Comparison of ENCODE assay signal across 21 mouse cellular contexts in the genomic region with DNA sequence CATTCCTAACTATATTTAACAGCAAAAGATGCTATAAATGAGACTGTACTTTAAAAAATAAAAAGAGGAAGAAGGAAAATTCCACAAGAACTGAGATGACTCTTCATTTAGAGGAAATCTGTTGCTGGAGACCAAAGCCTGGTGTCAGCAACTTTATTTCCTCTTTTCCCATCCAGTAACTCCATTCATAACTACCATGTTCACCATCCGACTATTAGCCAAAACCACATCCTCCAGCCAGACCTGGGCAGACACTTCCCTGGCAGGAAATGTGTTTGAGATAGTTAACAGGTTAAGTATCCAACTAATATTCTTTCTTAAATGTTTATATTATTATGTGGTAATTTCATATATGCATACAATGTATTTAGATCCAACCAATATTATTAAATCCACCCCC. TPM values are rescaled to one million over a fixed set of nuclear protein-coding genes. Genes with fewer than 3 reads are reported as not detected.
DNase-seq lines count a peak whose midpoint lies in the region; ATAC-seq and TF ChIP-seq lines count a peak whose summit lies in the region.
"Had no signal": no experiment of that assay in that cellular context is flagged by ENCODE, and none has a peak within 500 bp of the region (broad histone marks: within the 10 kb centered on the region; RNA-seq: fewer than 3 reads in every experiment).

No protein-coding gene starts in this region.

- DNase-seq in heart, adult 11 months: peak; percentile 92
- no peak for DNase-seq in heart, embryonic 10.5 days (ENCODE audit: low spot score)
- peak; percentile 35 for DNase-seq in lung, postnatal 0 days (ENCODE audit: low spot score)
- no peak for DNase-seq in lung, postnatal 10 days
- DNase-seq in midbrain, postnatal 0 days (ENCODE audit: low spot score): no peak
- DNase-seq in midbrain, embryonic 10.5 days (ENCODE audit: low spot score): no peak
- DNase-seq in cerebellum, adult 9-11 months: no peak
- DNase-seq: adrenal gland, postnatal 25 days; cerebellum, adult 18-20 months; cerebellum, postnatal 36 days; gastrocnemius, postnatal 10 days; kidney, postnatal 4 days; lung, adult 18-20 months; right cerebral cortex, adult 18-20 months; thymus, postnatal 14 days had no signal

- WGBS in heart, embryonic 10.5 days: 78% methylated on average over 1 of the region's 1 CpGs
- WGBS in lung, postnatal 0 days: 58% methylated on average over 1 of the region's 1 CpGs
- 90% methylated on average over 1 of the region's 1 CpGs for WGBS in midbrain, postnatal 0 days
- 88% methylated on average over 1 of the region's 1 CpGs for WGBS in midbrain, embryonic 10.5 days

- H3K27ac ChIP-seq in heart, embryonic 10.5 days: no peak overlapping the region
- no peak overlapping the region for H3K27ac ChIP-seq in lung, postnatal 0 days (ENCODE audit: low read length)
- H3K27ac ChIP-seq in midbrain, postnatal 0 days (ENCODE audit: low read depth, low read length): no peak overlapping the region
- H3K27ac ChIP-seq in midbrain, embryonic 10.5 days (replicated peaks): no peak overlapping the region
- H3K27ac ChIP-seq: forebrain, embryonic 10.5 days; heart, embryonic 13.5 days; hindbrain, embryonic 14.5 days; neural tube, embryonic 12.5 days had no signal

- H3K27me3 ChIP-seq in heart, embryonic 10.5 days (ENCODE audit: insufficient read depth, poor library complexity, severe bottlenecking): no peaks in the 10 kb centered on the region
- no peaks in the 10 kb centered on the region for H3K27me3 ChIP-seq in lung, postnatal 0 days (replicated peaks; ENCODE audit: insufficient read depth, low read length)
- H3K27me3 ChIP-seq in megakaryocyte, embryonic 14.5 days (replicated peaks): no peaks in the 10 kb centered on the region
- no peaks in the 10 kb centered on the region for H3K27me3 ChIP-seq in midbrain, postnatal 0 days (ENCODE audit: insufficient read depth, low read length)
- no peaks in the 10 kb centered on the region for H3K27me3 ChIP-seq in midbrain, embryonic 10.5 days (ENCODE audit: low read depth, poor library complexity, severe bottlenecking)
- H3K27me3 ChIP-seq: heart, embryonic 13.5 days; neural tube, embryonic 12.5 days had no signal

- H3K4me3 ChIP-seq in heart, embryonic 10.5 days: no peak overlapping the region
- no peak overlapping the region for H3K4me3 ChIP-seq in lung, postnatal 0 days (ENCODE audit: low read depth, low read length)
- peak overlapping the region; percentile 88 for H3K4me3 ChIP-seq in megakaryocyte, embryonic 14.5 days (replicated peaks)
- H3K4me3 ChIP-seq in midbrain, postnatal 0 days (ENCODE audit: low read depth, low read length): no peak overlapping the region
- no peak overlapping the region for H3K4me3 ChIP-seq in midbrain, embryonic 10.5 days
- H3K4me3 ChIP-seq: forebrain, embryonic 10.5 days; heart, embryonic 13.5 days; neural tube, embryonic 12.5 days had no signal

- no peaks in the 10 kb centered on the region for H3K9me3 ChIP-seq in heart, embryonic 10.5 days
- no peaks in the 10 kb centered on the region for H3K9me3 ChIP-seq in lung, postnatal 0 days (ENCODE audit: low read length)
- H3K9me3 ChIP-seq in megakaryocyte, embryonic 14.5 days: no peaks in the 10 kb centered on the region
- H3K9me3 ChIP-seq in midbrain, postnatal 0 days (ENCODE audit: low read length): no peaks in the 10 kb centered on the region
- no peaks in the 10 kb centered on the region for H3K9me3 ChIP-seq in midbrain, embryonic 10.5 days (replicated peaks)
- H3K9me3 ChIP-seq: forebrain, embryonic 10.5 days; heart, embryonic 13.5 days; neural tube, embryonic 12.5 days had no signal

- ATAC-seq in lung, postnatal 0 days: no peak
- no peak for ATAC-seq in midbrain, postnatal 0 days (ENCODE audit: low FRiP score)

- no peaks in the 10 kb centered on the region for H3K4me1 ChIP-seq in heart, embryonic 10.5 days
- H3K4me1 ChIP-seq in lung, postnatal 0 days (ENCODE audit: insufficient read depth, low read depth, low read length): no peaks in the 10 kb centered on the region
- H3K4me1 ChIP-seq in megakaryocyte, embryonic 14.5 days: peaks cover 83% of the 10 kb centered on the region
- no peaks in the 10 kb centered on the region for H3K4me1 ChIP-seq in midbrain, postnatal 0 days (ENCODE audit: insufficient read depth, low read length)
- H3K4me1 ChIP-seq in midbrain, embryonic 10.5 days: no peaks in the 10 kb centered on the region
- H3K4me1 ChIP-seq: forebrain, embryonic 10.5 days; heart, embryonic 13.5 days; neural tube, embryonic 12.5 days had no signal

- no peak for TF ChIP-seq EP300 in lung, postnatal 0 days (IDR thresholded peaks at IDR 0.05)

- no peak overlapping the region for H3K4me2 ChIP-seq in lung, postnatal 0 days (replicated peaks; ENCODE audit: low read depth, low read length)
- no peak overlapping the region for H3K4me2 ChIP-seq in midbrain, postnatal 0 days (ENCODE audit: low read depth, low read length, poor library complexity, severe bottlenecking)
- H3K4me2 ChIP-seq: heart, embryonic 13.5 days; hindbrain, embryonic 14.5 days; neural tube, embryonic 12.5 days had no signal

- H3K36me3 ChIP-seq in heart, embryonic 10.5 days: no peaks in the 10 kb centered on the region
- H3K36me3 ChIP-seq in lung, postnatal 0 days (ENCODE audit: insufficient read depth, low read length): no peaks in the 10 kb centered on the region
- peaks cover 35% of the 10 kb centered on the region for H3K36me3 ChIP-seq in megakaryocyte, embryonic 14.5 days (replicated peaks; ENCODE audit: low read length)
- H3K36me3 ChIP-seq in midbrain, postnatal 0 days (ENCODE audit: insufficient read depth, low read length): no peaks in the 10 kb centered on the region
- H3K36me3 ChIP-seq in midbrain, embryonic 10.5 days: no peaks in the 10 kb centered on the region
- H3K36me3 ChIP-seq: forebrain, embryonic 10.5 days; G1E; heart, embryonic 13.5 days; neural tube, embryonic 12.5 days had no signal

- no peak overlapping the region for H3K9ac ChIP-seq in lung, postnatal 0 days (replicated peaks; ENCODE audit: low read depth)
- H3K9ac ChIP-seq in midbrain, postnatal 0 days (replicated peaks; ENCODE audit: low read length, poor library complexity, severe bottlenecking): no peak overlapping the region
- H3K9ac ChIP-seq: heart, embryonic 13.5 days; hindbrain, embryonic 14.5 days; neural tube, embryonic 12.5 days had no signal

- TF ChIP-seq CTCF in lung, postnatal 0 days (IDR thresholded peaks at IDR 0.05): no peak
- TF ChIP-seq CTCF in midbrain, postnatal 0 days (IDR thresholded peaks at IDR 0.05): no peak

RNA-seq across cellular contexts. Expression of gene Pla2g4a, which starts 20.8 kb away (rescaled TPM):
- 6.3 and 13.7 TPM in 2 replicates for polyA plus RNA-seq in heart, embryonic 10.5 days (2016; fragmentation: Nextera tagmentation; extraction: Ambion mirVana)
- polyA plus RNA-seq in lung, postnatal 0 days (2015; fragmentation: Nextera tagmentation; extraction: Ambion mirVana): 12.9 and 13.5 TPM in 2 replicates
- polyA plus RNA-seq in megakaryocyte, embryonic 14.5 days (2012; ENCODE audit: insufficient read depth, low replicate concordance): 0.58 and 5.3 TPM in 2 replicates
- total RNA-seq in midbrain, postnatal 0 days (2014; rRNA removed): 0.66 and 0.93 TPM in 2 replicates
- polyA plus RNA-seq in midbrain, postnatal 0 days (2015; fragmentation: Nextera tagmentation; extraction: Ambion mirVana): 0.81 and 1.3 TPM in 2 replicates
- 4.0 and 4.4 TPM in 2 replicates for polyA plus RNA-seq in midbrain, embryonic 10.5 days (2016; fragmentation: Nextera tagmentation; extraction: Ambion mirVana)
- polyA plus RNA-seq: G1E had no signal

Comparison
In these comparisons a context has a peak if more than half of its experiments do, and no peak if none do; other contexts are left out.
1. DNase-seq: peak in heart, adult 11 months (single experiment) and lung, postnatal 0 days (single experiment); none in heart, embryonic 10.5 days (single experiment), lung, postnatal 10 days (single experiment), midbrain, postnatal 0 days (single experiment), midbrain, embryonic 10.5 days (single experiment) and cerebellum, adult 9-11 months (single experiment).